Mouse (Mus musculus) hindbrain, postnatal 0 days (tissue): ENCODE measurements around the gene Cuedc1. TPM values are rescaled to one million over a fixed set of nuclear protein-coding genes. Genes with fewer than 3 reads are reported as not detected.

Experiments
- ATAC-seq: fragments of 200-750 bp; cut with Nextera tagmentation; 2 replicates; pipeline ENCODE4 v1.8.0; 2017; ENCODE audit warnings: mild to moderate bottlenecking, moderate TSS enrichment, moderate library complexity
- DNase-seq: peaks from one replicate; pipeline ENCODE4 v3.0.0-alpha.2; 2015; ENCODE audit warnings: low spot score
- H3K27ac ChIP-seq: fragments of 300-500 bp; sonication (generic); 2 replicates; pipeline ENCODE4 v1.5.1; 2014; ENCODE audit warnings: mild to moderate bottlenecking
- H3K27me3 ChIP-seq: fragments of 300-500 bp; sonication (generic); 2 replicates; pipeline ENCODE4 v1.6.1; 2014; ENCODE audit warnings: low read length, mixed read lengths; ENCODE audit not compliant: insufficient read depth
- H3K36me3 ChIP-seq: fragments of 300-500 bp; sonication (generic); 2 replicates; pipeline ENCODE4 v1.6.1; 2014; ENCODE audit warnings: low read length, mixed read lengths; ENCODE audit not compliant: insufficient read depth
- H3K4me1 ChIP-seq: fragments of 300-500 bp; sonication (generic); 2 replicates; pipeline ENCODE4 v1.6.1; 2014; ENCODE audit warnings: antibody characterized with exemption, low read length, mixed read lengths; ENCODE audit not compliant: insufficient read depth
- H3K4me2 ChIP-seq: fragments of 300-500 bp; sonication (generic); 2 replicates; pipeline ENCODE4 v1.6.1; 2014; ENCODE audit warnings: low read depth, mild to moderate bottlenecking, low read length, moderate library complexity, mixed read lengths
- H3K4me3 ChIP-seq: fragments of 300-500 bp; sonication (generic); 2 replicates; pipeline ENCODE4 v1.5.1; 2014; ENCODE audit warnings: low read length
- H3K9ac ChIP-seq: fragments of 300-500 bp; sonication (generic); replicated peaks from 2 replicates; pipeline ENCODE4 v1.6.1; 2014; ENCODE audit warnings: mild to moderate bottlenecking, low read length, moderate library complexity, mixed read lengths
- H3K9me3 ChIP-seq: fragments of 300-500 bp; sonication (generic); 2 replicates; pipeline ENCODE4 v1.6.1; 2016; ENCODE audit warnings: low read length, mixed read lengths
- CTCF ChIP-seq: IDR thresholded peaks from 2 replicates; pipeline ENCODE4 v1.5.1; 2016; ENCODE audit warnings: antibody characterized with exemption, control low read depth, low read depth
- WGBS: fragments of 180-500 bp; shearing (Covaris S2); extraction: QIAGEN DNeasy Blood & Tissue Kit; methylation state at CpG from one replicate; pipeline ENCODE4 v1.1.7; 2014; 5-methylcytosine and 5-hydroxymethylcytosine counted together
- polyA plus RNA-seq: library from polyadenylated mRNA; unstranded; fragments of >200 nt; fragmentation: Nextera tagmentation; extraction: Ambion mirVana; gene quantifications from 2 replicates; pipeline ENCODE4 v1.2.1, GENCODE M21; 2015
- total RNA-seq: library from RNA; depleted of rRNA; stranded (reverse); fragments of >200 nt; gene quantifications from 2 replicates; pipeline ENCODE4 v1.2.3, GENCODE M21; 2014

Gene Cuedc1
- total and polyA plus RNA-seq, 2 experiments from 2014 or later: 35.8 to 44.6 TPM

- no peak overlapping the region; the same call in 1 of the 2 replicates for H3K9ac ChIP-seq
- no peaks in the 10 kb centered on the region for H3K9me3 ChIP-seq
- TF ChIP-seq CTCF: no peak
- no peaks in the 10 kb centered on the region for H3K36me3 ChIP-seq
- ATAC-seq: no peak
- H3K27ac ChIP-seq: peak overlapping the region; percentile 33; the same call in 1 of the 2 replicates
- no peaks in the 10 kb centered on the region for H3K27me3 ChIP-seq
- H3K4me1 ChIP-seq: peaks cover 26% of the 10 kb centered on the region
- H3K4me3 ChIP-seq: no peak overlapping the region
- 63% methylated on average over 8 of the region's 8 CpGs for WGBS
- no peak for DNase-seq
- H3K4me2 ChIP-seq: no peak overlapping the region
These were observed 56.6 kb downstream of the Cuedc1 start for GRCm38 (mm10) chr11:88154500-88154899.

DNA sequence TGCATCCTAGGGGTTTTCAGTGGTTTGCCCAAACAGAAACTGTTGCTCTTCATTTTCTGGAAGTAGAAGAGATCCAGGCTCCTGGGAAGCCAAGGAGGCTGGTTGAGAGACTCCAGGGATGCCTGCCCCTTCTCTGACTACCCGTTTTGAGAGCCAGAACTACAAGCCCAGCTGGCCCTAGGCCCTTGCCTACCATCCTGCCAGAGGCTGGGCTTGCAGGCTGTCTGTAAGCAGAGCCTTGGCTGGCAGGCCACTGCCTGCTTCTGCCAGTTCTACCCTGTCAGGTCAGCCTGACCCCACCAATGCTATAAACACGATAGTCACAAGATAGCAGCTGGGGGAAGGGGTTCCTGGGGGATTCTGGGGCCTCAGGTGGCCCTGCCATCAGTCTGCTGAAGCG lies 57.6 kb downstream of the Cuedc1 start:
- no peaks in the 10 kb centered on the region for H3K9me3 ChIP-seq
- H3K27me3 ChIP-seq: no peaks in the 10 kb centered on the region
- no peak for TF ChIP-seq CTCF
- 0 out of 2 replicates have a peak overlapping the region, but pooled peaks have one; percentile 7 for H3K9ac ChIP-seq
- H3K4me3 ChIP-seq: no peak overlapping the region
- peak overlapping the region; percentile 33 for H3K27ac ChIP-seq
- H3K4me2 ChIP-seq: no peak overlapping the region
- ATAC-seq (peak; percentile 64; the same call in 1 of the 2 replicates), DNase-seq (peak; percentile 73)
- WGBS: 37% methylated on average over 3 of the region's 3 CpGs
- no peaks in the 10 kb centered on the region for H3K36me3 ChIP-seq
- peaks cover 33% of the 10 kb centered on the region for H3K4me1 ChIP-seq

- Histone ChIP-seq H3K4me1 (peaks cover 37% of the 10 kb centered on the region), H3K36me3 (no peaks in the 10 kb centered on the region), H3K4me3 (no peak overlapping the region), H3K27me3 (no peaks in the 10 kb centered on the region), H3K9ac (0 out of 2 replicates have a peak overlapping the region, but pooled peaks have one; percentile 7), H3K9me3 (no peaks in the 10 kb centered on the region), H3K4me2 (no peak overlapping the region), H3K27ac (peak overlapping the region; percentile 33)
- 57% methylated on average over 8 of the region's 8 CpGs for WGBS
- DNase-seq (no peak), ATAC-seq (no peak)
- TF ChIP-seq CTCF: no peak
These were observed 58.1 kb downstream of the Cuedc1 start for GRCm38 (mm10) chr11:88155998-88156397.

- 56% methylated on average over 2 of the region's 2 CpGs for WGBS
- Histone ChIP-seq H3K9ac (no peak overlapping the region), H3K27ac (peak overlapping the region; percentile 33; the same call in 1 of the 2 replicates), H3K4me2 (no peak overlapping the region), H3K36me3 (no peaks in the 10 kb centered on the region), H3K27me3 (no peaks in the 10 kb centered on the region), H3K9me3 (no peaks in the 10 kb centered on the region), H3K4me1 (peaks cover 40% of the 10 kb centered on the region), H3K4me3 (no peak overlapping the region)
- no peak for DNase-seq
- TF ChIP-seq CTCF: no peak
- ATAC-seq: no peak
These were observed 58.5 kb downstream of the Cuedc1 start for GRCm38 (mm10) chr11:88156403-88156802.

DNA sequence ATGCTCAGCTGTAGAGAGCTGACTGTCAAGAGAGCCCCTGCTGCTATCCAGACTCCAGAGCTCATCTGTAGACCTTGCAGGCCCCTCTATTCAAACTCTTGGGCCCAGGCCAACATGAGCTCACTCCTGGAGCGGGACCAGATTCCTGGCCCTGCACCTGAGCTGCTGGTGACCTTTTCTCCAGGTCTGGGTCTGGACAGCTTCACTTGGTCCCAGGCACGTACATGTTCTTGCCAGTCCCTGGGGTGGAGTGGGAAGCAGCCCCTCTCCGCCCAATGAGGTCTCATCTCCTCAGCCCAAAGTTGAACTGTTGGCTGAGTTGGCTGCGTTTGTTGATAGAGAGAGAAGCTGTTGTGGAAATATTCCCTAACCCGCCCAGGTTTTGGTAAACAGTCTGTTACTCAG lies 61.0 kb downstream of the Cuedc1 start:
- no peak overlapping the region for H3K9ac ChIP-seq
- H3K9me3 ChIP-seq: no peaks in the 10 kb centered on the region
- H3K36me3 ChIP-seq: no peaks in the 10 kb centered on the region
- H3K4me1 ChIP-seq: peaks cover 46% of the 10 kb centered on the region
- H3K4me3 ChIP-seq: no peak overlapping the region
- no peak for TF ChIP-seq CTCF
- H3K4me2 ChIP-seq: no peak overlapping the region
- WGBS: 59% methylated on average over 5 of the region's 5 CpGs
- no peak for ATAC-seq
- DNase-seq: peak; percentile 37
- peak overlapping the region; percentile 89; the same call in 1 of the 2 replicates for H3K27ac ChIP-seq
- H3K27me3 ChIP-seq: no peaks in the 10 kb centered on the region

GRCm38 (mm10) chr11:88159389-88159788 lies 61.5 kb downstream of the Cuedc1 start:
- Histone ChIP-seq H3K9ac (no peak overlapping the region), H3K27ac (peak overlapping the region; percentile 89; the same call in 1 of the 2 replicates), H3K4me1 (peaks cover 46% of the 10 kb centered on the region), H3K27me3 (no peaks in the 10 kb centered on the region), H3K9me3 (no peaks in the 10 kb centered on the region), H3K4me3 (no peak overlapping the region), H3K4me2 (no peak overlapping the region), H3K36me3 (no peaks in the 10 kb centered on the region)
- ATAC-seq (no peak), DNase-seq (no peak)
- no peak for TF ChIP-seq CTCF
- 54% methylated on average over 11 of the region's 11 CpGs for WGBS

DNA sequence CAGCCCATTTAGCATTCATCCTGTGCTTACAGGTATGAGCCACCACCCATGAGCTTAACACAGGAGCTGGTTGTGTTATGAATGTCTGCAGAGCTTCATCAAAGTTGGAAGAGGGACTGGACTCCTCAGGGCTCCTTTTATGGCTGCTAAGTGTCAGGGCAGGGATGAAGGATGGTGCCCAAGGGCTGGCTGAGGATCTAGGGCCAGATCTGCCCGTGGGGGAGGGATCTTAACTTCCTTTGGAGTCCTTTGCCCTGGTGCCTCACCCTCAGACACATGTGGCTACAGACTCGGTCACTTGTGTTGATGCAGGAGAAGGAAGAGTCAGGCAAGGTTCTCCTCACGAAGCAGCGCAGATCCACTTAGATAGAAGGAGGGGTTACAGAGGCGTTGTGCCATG lies 62.5 kb downstream of the Cuedc1 start:
- no peaks in the 10 kb centered on the region for H3K27me3 ChIP-seq
- peaks cover 46% of the 10 kb centered on the region for H3K4me1 ChIP-seq
- H3K4me2 ChIP-seq: no peak overlapping the region
- DNase-seq: no peak
- TF ChIP-seq CTCF: no peak
- WGBS: 47% methylated on average over 5 of the region's 5 CpGs
- H3K36me3 ChIP-seq: no peaks in the 10 kb centered on the region
- ATAC-seq: no peak
- H3K27ac ChIP-seq: peak overlapping the region; percentile 89; the same call in 1 of the 2 replicates
- no peak overlapping the region for H3K4me3 ChIP-seq
- H3K9ac ChIP-seq: no peak overlapping the region
- H3K9me3 ChIP-seq: no peaks in the 10 kb centered on the region
